Mouse (Mus musculus) MEL-GATA-1-ER (cell line): ENCODE data around the gene Gm11937.

Experiments
- DNase-seq: peaks from one replicate; pipeline ENCODE4 v3.0.0-alpha.2; 2012; ENCODE audit warnings: low read depth; ENCODE audit errors: extremely low read depth

Gene Gm11937

GRCm38 (mm10) chr11:99581564-99581963, 28.4 kb downstream of the Gm11937 start:
- DNase-seq, result no peak

GRCm38 (mm10) chr11:99581051-99581450, 28.9 kb downstream of the Gm11937 start:
- DNase-seq, result no peak

GRCm38 (mm10) chr11:99580636-99581035, 29.4 kb downstream of the Gm11937 start, which contains the start of gene Krtap1-5:
Gene Krtap1-5 (minus strand): TSS chr11:99581016.
- DNase-seq, result no peak

GRCm38 (mm10) chr11:99574106-99574505, 35.9 kb downstream of the Gm11937 start:
- DNase-seq, result no peak

GRCm38 (mm10) chr11:99573164-99573563, 36.8 kb downstream of the Gm11937 start:
- DNase-seq, result no peak

GRCm38 (mm10) chr11:99566530-99566929, 43.5 kb downstream of the Gm11937 start, which contains the start of gene Krtap3-1:
Gene Krtap3-1 (minus strand): TSS chr11:99566630.
- DNase-seq, result no peak

GRCm38 (mm10) chr11:99562580-99562979, 47.4 kb downstream of the Gm11937 start:
- DNase-seq, result no peak
